Mouse (Mus musculus): ENCODE results near the gene Ptprm.

Gene Ptprm

DNA sequence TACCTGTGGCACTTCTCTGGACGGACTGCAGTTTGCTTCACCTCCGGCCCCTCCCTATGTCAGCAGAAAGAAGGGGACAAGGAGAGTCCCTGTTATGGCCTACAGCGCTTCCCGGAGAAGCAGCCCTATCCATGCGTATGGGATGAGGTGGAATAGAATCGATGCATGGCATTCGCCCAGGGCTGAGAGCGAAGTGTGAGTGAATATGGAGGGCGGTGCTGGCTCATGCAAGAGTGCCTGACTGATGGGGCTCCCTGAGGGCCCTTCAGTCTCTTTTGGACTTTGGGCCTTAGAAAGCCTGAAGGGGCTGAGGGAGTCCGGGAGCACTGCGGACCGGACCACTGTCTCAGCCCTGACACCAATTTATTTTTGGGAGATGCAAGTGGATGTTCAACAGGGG is 656.6 kb downstream of the Ptprm start:
- no peak for DNase-seq (ENCODE audit: inconsistent age in 2 of 2, low spot score in 1 of 2)

DNA sequence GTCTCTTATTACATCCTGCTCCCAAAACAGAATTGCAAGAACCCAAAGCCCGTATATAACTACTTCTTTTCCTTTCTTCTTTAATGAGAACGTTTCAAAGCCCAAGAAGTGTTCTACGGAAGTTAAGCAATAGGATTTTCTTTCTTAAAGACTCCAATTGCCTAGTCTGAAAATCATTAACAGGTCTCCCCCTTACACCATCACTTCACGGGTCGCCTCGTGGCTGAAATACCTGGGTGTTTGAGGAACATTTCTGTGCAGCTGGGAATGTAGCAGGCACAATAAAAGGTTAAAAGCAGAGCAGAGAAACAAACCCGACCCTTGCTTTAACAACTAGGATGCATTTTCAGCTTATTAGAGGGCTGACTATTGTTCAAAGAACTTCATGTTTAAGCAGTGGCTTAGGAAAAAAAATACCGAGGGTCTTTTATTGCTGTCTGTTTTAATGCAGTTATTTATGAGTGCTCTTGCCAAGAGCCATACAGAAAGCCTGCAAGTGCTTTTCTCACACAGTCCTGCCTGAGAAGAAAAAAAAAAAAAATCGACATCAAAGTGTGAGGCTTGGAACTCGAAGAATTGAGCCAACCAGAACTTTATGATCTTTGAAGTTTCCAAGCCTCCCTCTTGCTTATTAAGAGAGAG is 657.6 kb downstream of the Ptprm start:
- no peak for DNase-seq (ENCODE audit: inconsistent age in 2 of 2, low spot score in 1 of 2)

DNA sequence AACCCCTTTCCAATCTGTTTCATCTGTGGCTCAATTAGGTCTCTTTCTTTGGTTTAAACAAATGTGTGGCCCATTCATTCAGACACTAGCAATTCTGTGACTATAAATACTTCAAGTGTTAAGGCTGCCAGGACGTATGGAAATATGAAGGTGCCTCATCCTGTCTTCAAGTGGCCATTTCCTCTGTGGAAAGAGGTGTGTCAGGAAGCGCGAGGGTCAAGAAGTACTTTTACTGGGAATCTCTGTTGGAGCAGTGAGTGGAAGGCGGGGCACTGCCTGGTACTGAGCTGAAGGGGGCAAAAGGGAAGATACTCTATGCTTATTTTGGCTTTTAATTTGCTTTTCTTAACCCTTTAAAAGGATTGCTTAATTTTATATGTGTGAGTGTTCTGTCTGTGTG is 659.9 kb downstream of the Ptprm start:
- no peak for DNase-seq (ENCODE audit: inconsistent age in 2 of 2, low spot score in 1 of 2)

DNA sequence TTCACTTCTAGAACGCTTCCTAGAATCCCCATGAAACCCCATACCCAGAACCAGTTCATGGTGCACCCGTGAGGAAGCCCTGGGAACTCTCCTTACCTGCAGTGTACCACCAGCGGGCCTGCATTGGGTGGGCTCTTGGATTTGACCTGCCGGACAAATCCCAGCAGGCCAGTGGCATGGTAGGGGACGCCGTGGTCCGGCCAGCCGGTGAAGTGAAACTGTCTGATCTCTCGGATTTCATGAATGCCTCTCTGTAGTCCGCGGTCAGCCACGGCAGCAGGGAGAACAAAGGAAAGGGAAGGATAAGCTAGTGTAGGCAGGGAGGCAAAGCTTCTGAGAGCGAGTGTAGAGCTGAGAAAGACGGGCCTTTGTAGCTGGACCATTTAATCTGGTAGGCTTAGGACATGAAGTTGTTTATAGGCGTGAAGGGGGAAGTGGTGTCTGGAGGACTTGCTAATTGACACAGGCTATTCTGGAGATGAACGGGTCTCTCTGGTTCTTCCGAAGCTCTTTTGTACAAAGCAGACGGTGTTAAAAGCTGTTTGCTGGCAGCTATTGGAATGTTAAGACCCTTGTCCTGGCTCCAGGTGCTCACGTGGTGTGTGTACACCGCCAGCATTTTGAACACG is 660.5 kb downstream of the Ptprm start:
- no peak for DNase-seq (ENCODE audit: inconsistent age in 2 of 2, low spot score in 1 of 2)

DNA sequence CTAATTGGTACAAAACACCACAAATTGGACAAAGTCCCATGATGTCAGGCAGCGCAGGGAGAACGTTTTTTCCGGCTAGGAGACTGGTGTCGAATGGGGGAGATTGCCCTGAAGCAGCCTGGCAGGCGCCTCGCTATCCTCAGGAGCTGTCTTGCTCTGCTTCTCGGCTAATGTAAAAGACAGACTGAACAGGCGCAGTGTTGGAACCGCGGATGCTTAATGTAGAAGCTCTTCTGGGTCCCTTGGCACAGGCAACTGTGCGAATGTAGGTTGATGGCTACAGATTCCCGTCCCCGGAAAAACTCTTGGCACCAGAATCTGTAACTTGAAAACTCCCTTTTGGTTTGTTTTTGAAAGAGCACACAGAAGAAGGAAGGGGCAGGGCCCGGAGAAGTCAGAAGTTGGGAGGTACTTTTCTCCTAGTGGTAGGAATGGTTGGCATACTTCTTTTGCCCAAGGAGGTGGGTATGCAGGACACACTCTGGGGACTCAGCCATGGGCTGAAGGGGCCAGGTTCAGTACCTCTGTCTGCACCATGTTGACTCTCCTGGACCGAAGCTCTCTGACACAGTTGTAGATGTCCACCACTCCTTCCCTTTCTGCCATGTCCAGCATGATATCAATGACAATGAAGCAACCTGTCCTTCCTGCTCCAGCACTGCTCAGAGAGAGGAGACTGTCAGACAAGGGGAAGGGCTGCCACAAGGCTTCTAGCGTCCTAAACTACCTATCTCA is 661.1 kb downstream of the Ptprm start:
- no peak for DNase-seq (ENCODE audit: inconsistent age in 2 of 2, low spot score in 1 of 2)

DNA sequence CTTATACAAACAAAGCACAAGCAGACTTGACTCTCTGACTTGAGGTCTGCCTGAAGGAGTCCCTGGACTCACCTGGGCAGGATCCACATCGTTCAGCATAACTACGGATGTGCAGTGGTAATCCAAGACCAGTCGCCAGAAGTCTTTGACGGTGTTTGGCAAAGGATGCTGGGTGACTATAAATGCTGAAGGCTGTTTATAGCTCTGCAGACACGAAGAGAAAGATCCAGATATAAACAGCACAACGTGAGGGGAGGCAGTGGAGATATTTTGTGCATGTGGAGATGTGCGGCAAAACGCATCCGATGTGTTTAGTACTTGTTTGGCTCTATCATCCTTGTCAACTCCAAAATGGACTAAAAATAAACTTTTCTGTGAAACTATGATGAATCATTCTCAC is 666.1 kb downstream of the Ptprm start:
- DNase-seq (ENCODE audit: inconsistent age in 2 of 2, low spot score in 1 of 2), result no peak

DNA sequence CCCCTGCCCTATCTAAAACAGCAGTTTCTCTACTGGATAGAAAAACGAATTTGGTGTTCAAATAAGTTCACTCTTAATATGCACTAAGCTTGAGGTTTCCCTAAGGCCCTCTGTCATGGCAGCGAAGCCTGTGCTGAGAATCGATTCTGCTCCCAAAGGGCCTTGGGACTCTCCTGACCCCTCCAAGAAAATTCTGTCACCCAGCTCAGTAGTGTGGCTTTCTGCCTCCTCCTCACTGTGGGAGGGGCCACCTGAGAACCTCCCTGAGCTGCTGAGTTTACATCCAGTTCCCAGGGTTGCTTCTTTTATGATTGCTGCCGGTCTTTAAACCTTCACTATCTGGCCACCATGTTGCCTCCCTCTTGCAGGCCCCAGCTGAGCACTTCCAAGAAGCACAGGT is 666.7 kb downstream of the Ptprm start:
- no peak for DNase-seq (ENCODE audit: inconsistent age in 2 of 2, low spot score in 1 of 2)

DNA sequence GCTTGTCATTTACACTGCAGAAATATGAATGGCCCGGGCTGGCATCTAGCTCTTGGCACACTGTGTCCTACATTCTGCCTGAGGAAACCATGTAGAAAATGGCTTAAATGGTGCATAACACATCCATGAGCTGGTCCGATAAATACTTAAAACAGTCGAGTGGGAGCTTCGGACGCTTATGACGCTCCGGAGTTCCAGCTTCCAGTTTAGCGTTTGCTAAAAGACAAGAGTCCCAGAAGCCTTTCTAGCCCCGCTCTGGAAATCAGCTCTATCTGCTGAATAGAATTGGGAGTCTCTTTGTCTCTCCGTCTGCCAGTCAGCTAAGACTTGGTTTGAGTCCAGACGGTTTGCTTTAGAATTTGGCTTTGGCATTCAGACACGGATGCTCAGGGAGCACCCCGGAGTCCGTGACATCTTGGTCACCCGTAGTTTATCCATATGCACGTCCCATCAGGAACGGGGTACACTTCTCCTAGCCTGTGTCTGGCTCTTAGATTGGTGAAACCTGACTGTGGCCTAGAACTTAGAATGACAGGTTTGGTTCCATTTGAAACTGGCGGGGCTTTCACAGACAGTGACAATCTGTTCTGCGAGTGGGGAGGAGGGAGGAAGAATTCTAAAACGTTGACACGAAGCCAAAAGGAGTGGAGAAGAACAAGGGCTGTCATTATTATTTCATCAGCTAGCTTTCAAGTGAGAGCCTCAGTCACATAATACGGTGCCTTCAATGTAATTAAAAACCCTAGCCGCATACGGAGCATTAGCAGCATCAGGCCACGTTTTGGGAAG is 667.4 kb downstream of the Ptprm start:
- DNase-seq (ENCODE audit: inconsistent age in 2 of 2, low spot score in 1 of 2), result no peak

DNA sequence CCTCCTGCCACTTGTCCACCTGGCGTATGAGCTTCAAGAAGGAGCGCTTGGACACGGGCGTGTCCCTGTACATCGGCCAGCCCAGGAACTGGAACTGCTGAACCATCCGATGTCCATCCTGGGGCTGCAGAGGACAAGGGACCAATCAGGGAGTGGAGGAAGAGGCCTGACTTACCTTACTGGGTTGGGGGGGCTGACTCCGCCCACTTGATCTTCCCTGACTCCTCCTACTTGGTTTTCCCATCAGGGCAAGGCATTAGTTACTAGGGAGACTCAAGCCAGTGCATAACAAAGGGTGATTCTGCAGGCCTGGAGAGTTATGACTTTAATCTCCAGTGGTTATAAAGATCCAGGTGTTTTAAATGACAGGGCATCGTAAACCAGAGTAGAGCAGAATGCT is 670.8 kb downstream of the Ptprm start:
- DNase-seq (ENCODE audit: inconsistent age in 2 of 2, low spot score in 1 of 2), result no peak

DNA sequence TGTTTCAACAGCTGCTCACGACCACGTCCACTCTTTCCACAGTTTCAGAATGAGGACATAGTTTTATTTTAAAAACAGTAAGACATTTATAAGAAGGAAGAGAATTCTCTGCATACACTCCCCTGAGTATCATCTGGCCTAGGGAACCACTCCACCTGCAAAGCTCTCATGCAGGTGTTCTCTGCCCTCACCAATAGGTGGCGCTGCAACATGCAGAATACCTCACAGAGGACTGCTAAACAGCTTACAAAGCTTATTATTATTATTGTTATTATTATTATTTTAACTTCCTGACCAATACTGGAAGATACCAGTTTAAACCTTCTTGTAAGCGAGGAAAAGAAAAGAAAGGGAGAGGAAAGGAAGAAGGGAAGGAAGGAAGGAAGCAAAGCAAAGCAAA is 673.6 kb downstream of the Ptprm start:
- peak; percentile 38 to 73 for DNase-seq (ENCODE audit: inconsistent age in 2 of 2, low spot score in 1 of 2)

DNA sequence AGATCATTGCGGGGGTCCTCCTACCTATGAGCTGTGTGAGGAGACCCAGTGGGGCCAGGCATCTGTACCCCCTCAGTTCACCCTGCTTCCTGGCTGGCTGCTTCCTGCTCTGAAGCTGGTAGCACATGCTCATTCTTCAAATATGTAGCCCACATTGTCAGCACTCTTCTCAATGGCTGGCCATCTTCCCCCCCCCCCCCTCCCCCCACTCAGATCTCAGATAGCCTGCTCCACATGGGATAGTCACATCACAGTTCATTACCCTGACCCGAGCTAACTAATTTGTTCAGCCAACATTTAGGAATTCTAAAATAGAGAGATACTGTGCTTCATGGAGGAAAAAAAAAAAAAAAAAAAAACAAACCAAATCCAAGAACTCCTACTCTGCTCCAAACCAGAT is 679.6 kb downstream of the Ptprm start:
- no peak for DNase-seq (ENCODE audit: inconsistent age in 2 of 2, low spot score in 1 of 2)

DNA sequence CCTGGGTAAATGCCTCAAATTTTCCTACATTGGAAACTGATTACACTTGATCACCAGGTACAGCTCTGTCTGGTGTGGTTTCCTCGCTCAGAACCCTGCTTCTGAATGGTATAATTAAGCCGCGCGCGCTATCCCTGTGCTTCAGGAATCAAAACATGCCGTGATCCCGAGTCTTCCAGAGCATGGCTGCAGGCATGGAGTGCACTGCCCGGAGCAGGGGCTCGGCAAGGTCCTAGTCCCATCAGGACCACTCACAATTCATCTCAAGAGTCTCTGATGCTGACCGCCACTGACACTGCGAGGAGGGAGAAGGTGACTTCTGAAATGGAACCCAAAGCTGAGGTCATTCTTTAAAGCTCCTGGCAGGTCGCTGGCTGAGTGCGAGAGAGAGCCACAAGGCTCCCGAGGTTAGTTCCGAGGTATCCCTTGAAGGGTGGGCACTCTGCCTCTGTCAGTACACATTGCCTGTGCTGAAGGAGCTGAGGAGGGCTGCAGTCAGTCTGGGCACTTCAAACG is 682.5 kb downstream of the Ptprm start:
- DNase-seq (ENCODE audit: inconsistent age in 2 of 2, low spot score in 1 of 2), result no peak

DNA sequence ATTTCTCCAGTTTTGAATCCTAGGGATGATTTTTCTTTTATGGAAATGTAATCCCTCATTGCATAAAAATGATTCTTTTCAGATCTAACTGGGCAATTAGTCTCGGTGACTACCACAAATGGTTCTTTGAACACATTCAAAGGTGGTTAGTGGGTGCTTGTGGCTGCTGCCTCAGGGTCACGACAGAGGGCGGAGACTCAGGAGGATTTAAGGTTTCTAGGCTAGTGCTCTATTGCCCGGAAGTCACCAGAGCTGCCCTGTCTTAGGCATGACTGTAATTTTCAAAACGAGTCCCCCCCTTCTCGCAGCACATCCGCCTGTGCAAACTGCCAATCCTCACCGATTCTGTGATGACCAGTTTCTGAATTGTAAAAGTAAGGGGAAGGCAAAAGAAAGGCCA is 683.0 kb downstream of the Ptprm start:
- DNase-seq (ENCODE audit: inconsistent age in 2 of 2, low spot score in 1 of 2), result peak in 1 of 2 experiments; percentile 12

DNA sequence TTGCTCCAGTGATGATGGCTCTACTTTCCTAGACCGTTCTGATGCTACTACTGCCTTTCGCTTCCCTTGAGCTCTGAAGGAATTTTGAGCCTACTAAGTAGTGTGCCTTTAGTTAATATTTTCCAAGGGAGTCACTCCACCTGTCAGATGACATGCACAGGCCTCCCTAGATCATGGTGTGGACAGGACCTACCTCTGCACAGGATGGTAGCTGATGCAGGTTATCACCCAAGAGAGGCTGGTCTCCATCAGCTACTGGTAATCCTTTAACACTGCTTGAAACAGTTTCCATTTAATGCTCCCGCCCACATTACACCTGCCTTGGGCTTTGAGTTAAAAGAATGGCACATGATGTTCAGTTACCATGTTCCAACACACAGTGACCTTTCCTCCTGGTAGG is 688.5 kb downstream of the Ptprm start:
- DNase-seq (ENCODE audit: inconsistent age in 2 of 2, low spot score in 1 of 2), result no peak

DNA sequence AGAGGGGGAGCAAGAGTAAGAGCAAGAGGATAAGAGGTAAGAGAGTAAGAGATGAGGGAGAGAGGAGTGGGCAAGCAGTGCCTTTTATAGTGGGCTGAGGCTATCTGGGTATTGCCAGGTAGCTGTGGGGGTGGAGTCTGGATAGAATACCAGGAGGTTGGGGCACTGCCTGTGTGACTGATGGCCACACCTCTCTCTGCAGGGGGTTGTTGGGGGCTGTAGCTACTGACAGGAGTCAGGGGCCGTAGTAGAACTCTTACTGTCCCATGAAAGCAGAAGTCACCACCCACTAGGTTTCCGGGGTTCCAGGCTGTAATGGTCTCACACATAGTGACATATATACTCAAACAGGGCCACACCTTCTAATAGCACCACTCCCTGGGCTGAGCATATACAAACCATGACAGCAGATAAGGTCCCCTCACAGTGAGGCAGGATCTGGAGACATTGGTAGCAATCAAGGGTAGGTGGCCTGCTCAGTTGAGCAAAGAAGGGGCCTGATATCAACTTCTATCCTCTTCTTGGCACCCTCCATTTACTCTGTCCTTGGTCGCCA is 689.0 kb downstream of the Ptprm start:
- no peak for DNase-seq (ENCODE audit: inconsistent age in 2 of 2, low spot score in 1 of 2)

DNA sequence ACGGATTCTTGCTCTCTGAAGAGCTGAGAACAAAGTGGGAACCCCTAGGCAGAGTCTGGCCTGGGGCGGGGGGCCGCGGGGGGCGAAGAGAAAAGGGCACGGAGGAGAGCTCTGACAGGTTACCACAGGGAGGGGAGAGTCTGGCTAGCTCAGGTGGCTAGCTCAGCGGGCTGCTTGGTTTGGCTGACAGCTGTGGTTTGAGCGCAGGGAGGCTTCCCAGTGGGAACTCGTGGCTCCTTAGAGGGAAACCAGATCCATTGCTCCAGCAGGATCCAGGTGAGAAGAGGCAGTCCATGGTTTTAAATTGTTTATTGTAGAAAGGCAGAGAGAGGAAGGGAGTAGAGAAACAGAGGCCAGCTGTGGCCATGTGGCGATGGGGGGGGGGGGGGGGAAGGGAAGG is 689.5 kb downstream of the Ptprm start:
- no peak for DNase-seq (ENCODE audit: inconsistent age in 2 of 2, low spot score in 1 of 2)

DNA sequence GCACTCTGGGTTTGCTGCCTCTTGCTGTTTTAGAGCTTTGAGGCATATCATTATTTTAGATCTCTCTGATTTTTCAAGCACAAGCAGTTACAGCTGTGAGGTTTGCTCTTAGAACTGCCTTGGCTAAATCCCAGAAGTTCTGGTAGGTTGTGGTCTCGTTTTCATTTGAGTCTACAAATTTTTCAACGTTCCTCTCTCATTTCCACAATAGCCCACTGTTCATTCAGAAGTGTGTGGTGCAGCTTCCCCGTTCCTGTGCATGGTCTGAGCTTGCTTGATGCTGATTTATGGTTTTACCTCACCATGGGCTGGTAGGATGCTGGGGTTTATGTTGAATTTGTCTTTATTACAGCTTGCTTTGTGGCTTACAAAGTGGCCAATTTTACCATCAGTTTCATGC is 695.0 kb downstream of the Ptprm start:
- no peak for DNase-seq (ENCODE audit: inconsistent age in 2 of 2, low spot score in 1 of 2)

DNA sequence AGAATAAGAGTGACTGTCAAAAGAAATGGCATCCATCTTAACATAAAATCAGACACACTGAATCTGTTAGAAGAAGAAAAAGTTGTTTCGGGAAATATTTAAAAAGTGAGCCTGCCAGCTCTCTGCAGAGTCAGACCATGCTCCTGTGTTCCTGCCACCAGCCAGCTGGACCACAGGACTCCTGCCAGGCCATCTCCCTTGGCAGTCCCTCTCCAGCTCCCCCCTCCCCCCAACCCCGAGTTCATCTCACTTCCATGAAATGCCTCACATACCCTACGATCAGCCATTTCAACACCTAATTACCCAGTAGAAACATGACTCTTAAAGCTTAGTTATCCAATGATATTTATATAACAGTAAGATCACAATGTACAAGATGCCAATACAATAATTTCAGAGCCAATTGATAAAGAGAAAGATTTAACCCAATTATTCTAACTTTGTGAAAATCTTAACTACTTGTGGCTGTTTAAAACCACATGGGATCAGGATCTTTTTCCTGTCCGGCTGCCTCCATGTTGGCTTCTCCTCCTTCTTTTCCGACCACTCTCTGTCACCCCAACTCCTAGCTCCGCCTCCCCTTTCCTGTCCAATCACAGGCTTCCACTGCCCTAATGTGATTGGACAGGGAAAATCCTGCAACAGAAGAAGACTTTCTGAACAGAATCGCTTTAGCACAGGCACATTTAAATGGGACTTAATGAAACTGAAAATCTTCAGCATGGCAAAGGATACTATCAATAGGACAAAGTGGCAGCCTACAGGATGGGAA is 716.1 kb downstream of the Ptprm start:
- no peak for DNase-seq (ENCODE audit: inconsistent age in 2 of 2, low spot score in 1 of 2)

DNA sequence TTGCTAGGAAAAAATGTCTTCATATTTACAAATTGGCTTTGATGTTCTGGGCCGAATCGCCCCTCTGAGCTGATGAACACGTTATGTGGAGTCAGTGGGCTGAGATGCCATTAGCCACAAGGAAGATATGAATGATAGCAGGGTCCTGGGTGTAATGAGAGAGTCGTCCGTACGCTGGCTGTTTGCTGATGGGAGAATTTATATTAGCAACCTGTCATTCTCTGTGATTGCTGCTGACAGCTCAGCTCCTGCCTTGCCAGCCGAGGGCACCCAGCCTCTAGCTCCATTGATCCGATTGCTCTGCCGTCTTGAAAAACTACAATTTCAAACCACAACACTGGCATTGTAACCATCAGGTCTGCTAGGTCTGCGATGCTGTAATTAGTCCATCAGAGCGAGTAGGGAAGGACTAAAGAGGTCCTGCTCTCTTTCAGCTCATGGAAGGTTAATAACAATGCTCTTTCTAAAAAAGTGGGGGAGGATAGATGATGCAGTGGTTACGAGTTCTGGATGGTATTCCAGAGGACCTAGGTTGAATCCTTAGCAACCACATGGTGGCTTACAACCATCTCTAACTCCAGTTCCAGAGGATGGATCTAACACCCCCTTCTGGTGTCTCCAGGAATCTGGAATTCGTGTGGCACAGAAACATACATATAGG is 734.1 kb downstream of the Ptprm start:
- no peak for DNase-seq (ENCODE audit: inconsistent age in 2 of 2, low spot score in 1 of 2)

DNA sequence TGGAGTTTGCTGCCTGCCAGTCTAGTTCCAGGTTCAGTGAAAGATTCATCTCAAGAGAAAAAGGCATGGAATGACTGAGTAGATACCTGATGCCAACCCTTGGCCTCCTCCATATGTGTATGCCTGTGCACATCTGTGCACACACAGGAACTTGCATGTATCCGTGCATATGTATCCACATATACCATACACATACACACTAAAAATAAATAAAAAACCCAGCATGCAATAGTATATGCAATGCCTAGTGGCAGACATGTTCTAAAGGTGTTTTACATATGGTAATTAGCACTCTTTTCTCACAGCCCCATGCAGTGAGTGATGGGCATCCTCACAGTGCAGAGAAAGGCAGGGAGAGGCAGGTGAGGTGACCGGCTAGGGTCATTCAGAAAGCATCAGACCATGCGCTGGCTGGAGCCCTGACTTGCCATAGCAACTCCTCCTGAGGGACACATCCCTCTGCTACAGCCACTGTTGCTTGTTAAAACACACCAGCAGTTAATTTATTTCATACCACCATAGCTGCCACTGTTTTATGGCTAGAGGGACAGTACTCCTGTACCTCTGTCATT is 734.9 kb downstream of the Ptprm start:
- DNase-seq (ENCODE audit: inconsistent age in 2 of 2, low spot score in 1 of 2), result no peak

All from adrenal gland, adult (tissue).